17 mouse cellular contexts compared by ENCODE assay signal in the genomic region with DNA sequence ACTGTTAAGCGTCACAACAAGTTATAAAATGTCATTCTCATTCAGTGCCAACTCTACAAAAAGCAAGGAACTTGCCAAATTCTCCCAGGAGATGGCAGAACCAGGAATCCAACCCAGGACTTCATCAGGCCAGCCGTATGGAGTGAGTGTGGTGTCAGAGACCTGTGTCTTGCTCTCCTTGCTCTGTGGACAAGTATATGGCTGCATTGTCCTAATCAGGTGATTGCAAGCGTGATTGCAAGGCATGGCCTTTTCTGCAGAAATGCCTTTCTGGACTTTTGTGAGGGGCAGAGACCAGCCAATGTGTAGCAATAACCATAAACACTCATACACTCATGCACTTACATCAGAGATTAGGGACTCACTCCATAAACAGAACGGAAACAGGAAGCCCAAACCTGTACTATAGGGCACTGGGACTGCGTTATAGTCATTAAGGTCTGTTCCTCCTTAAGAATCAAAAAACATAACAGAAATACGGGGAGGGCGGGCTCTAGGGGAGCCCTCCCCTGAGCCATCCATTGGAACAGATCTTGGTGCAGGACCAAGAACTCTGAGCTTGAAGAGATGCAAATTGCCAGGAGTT. TPM values are rescaled to one million over a fixed set of nuclear protein-coding genes. Genes with fewer than 3 reads are reported as not detected.
DNase-seq lines count a peak whose midpoint lies in the region; ATAC-seq and TF ChIP-seq lines count a peak whose summit lies in the region.
"Had no signal": no experiment of that assay in that cellular context is flagged by ENCODE, and none has a peak within 500 bp of the region (broad histone marks: within the 10 kb centered on the region; RNA-seq: fewer than 3 reads in every experiment).

No protein-coding gene starts in this region.

- no peaks in the 10 kb centered on the region for H3K9me3 ChIP-seq in liver, postnatal 0 days (ENCODE audit: low read length)
- no peaks in the 10 kb centered on the region for H3K9me3 ChIP-seq in embryonic facial prominence, embryonic 10.5 days
- H3K9me3 ChIP-seq: forebrain, embryonic 12.5 days; midbrain, embryonic 10.5 days had no signal

- peaks cover 51% of the 10 kb centered on the region for H3K4me1 ChIP-seq in thymus, adult 2 months (replicated peaks; ENCODE audit: control insufficient read depth, insufficient read depth, low read length)
- peaks cover 49% of the 10 kb centered on the region for H3K4me1 ChIP-seq in liver, postnatal 0 days (ENCODE audit: insufficient read depth)
- peaks cover 29% of the 10 kb centered on the region for H3K4me1 ChIP-seq in embryonic facial prominence, embryonic 10.5 days

- no peaks in the 10 kb centered on the region for H3K27me3 ChIP-seq in thymus, adult 2 months (ENCODE audit: control insufficient read depth, insufficient read depth, low read length)
- no peaks in the 10 kb centered on the region for H3K27me3 ChIP-seq in liver, postnatal 0 days (ENCODE audit: insufficient read depth, low read length)
- H3K27me3 ChIP-seq in embryonic facial prominence, embryonic 10.5 days (replicated peaks; ENCODE audit: low read depth, poor library complexity, severe bottlenecking), result no peaks in the 10 kb centered on the region
- H3K27me3 ChIP-seq: forebrain, embryonic 12.5 days had no signal

- H3K27ac ChIP-seq in gastrocnemius, adult 2 months, result peak overlapping the region; percentile 48; the same call in 1 of the 2 replicates
- H3K27ac ChIP-seq in thymus, adult 2 months (ENCODE audit: control insufficient read depth, insufficient read depth, low read length), result peak overlapping the region; percentile 84
- H3K27ac ChIP-seq in liver, postnatal 0 days (ENCODE audit: low read depth), result peak overlapping the region; percentile 80
- H3K27ac ChIP-seq in embryonic facial prominence, embryonic 10.5 days (replicated peaks), result no peak overlapping the region
- H3K27ac ChIP-seq: forebrain, embryonic 12.5 days; liver, embryonic 14.5 days; midbrain, embryonic 10.5 days had no signal

- no peak for DNase-seq in gastrocnemius, adult 2 months
- no peak for DNase-seq in gastrocnemius, postnatal 14 days
- DNase-seq in thymus, adult 2 months, result no peak
- no peak for DNase-seq in thymus, postnatal 36 days
- no peak for DNase-seq in liver, postnatal 0 days
- no peak for DNase-seq in frontal cortex, postnatal 10 days (ENCODE audit: low spot score in 2 of 2)
- no peak for DNase-seq in cerebellum, postnatal 4 days (ENCODE audit: low spot score in 2 of 2)
- DNase-seq in embryonic facial prominence, embryonic 10.5 days (ENCODE audit: low spot score), result no peak
- DNase-seq: cerebellum, postnatal 25 days had no signal

- peak; percentile 3; the same call in 1 of the 2 replicates for ATAC-seq in liver, postnatal 0 days

- no peak for TF ChIP-seq CTCF in gastrocnemius, adult 2 months (IDR thresholded peaks at IDR 0.05)
- no peak for TF ChIP-seq CTCF in thymus, adult 2 months (IDR thresholded peaks at IDR 0.05; ENCODE audit: borderline replicate concordance, control insufficient read depth, extremely low read depth, insufficient read depth, low read length, poor library complexity)
- TF ChIP-seq CTCF in liver, postnatal 0 days (IDR thresholded peaks at IDR 0.05; ENCODE audit: low read depth), result no peak

- no peak overlapping the region for H3K4me3 ChIP-seq in gastrocnemius, adult 2 months
- no peak overlapping the region for H3K4me3 ChIP-seq in thymus, adult 2 months (ENCODE audit: control insufficient read depth, insufficient read depth, low read length)
- H3K4me3 ChIP-seq in liver, postnatal 0 days (ENCODE audit: low read depth, low read length), result no peak overlapping the region
- no peak overlapping the region for H3K4me3 ChIP-seq in embryonic facial prominence, embryonic 10.5 days
- H3K4me3 ChIP-seq: forebrain, embryonic 12.5 days; midbrain, embryonic 10.5 days had no signal

- 65% methylated on average over 7 of the region's 7 CpGs for WGBS in thymus, adult 2 months
- WGBS in liver, postnatal 0 days (ENCODE audit: insufficient replicate concordance), result 53% methylated on average over 7 of the region's 7 CpGs
- WGBS in embryonic facial prominence, embryonic 10.5 days, result 90% methylated on average over 7 of the region's 7 CpGs

- no peak overlapping the region for H3K4me2 ChIP-seq in liver, postnatal 0 days (ENCODE audit: low read depth, low read length)
- H3K4me2 ChIP-seq: forebrain, embryonic 12.5 days had no signal

- no peak for TF ChIP-seq EP300 in liver, postnatal 0 days (IDR thresholded peaks at IDR 0.05; ENCODE audit: low read depth)

- no peak for TF ChIP-seq POLR2A in thymus, adult 2 months (IDR thresholded peaks at IDR 0.05; ENCODE audit: control insufficient read depth, extremely low read depth, insufficient read depth, low read length, poor library complexity)

- intact Hi-C loops in gastrocnemius, adult 2 months (cut with DNase I), result no loop called here
- intact Hi-C loops in gastrocnemius, postnatal 14 days (cut with DNase I; ENCODE audit: low total_unique reads), result no loop called here

- H3K36me3 ChIP-seq in thymus, adult 2 months (ENCODE audit: control insufficient read depth, insufficient read depth, low read length), result no peaks in the 10 kb centered on the region
- no peaks in the 10 kb centered on the region for H3K36me3 ChIP-seq in liver, postnatal 0 days (replicated peaks; ENCODE audit: insufficient read depth, low read length)
- H3K36me3 ChIP-seq in embryonic facial prominence, embryonic 10.5 days (replicated peaks), result no peaks in the 10 kb centered on the region
- H3K36me3 ChIP-seq: forebrain, embryonic 12.5 days; midbrain, embryonic 10.5 days had no signal

- no peak overlapping the region for H3K9ac ChIP-seq in liver, postnatal 0 days (replicated peaks)
- H3K9ac ChIP-seq: forebrain, embryonic 12.5 days; liver, embryonic 14.5 days had no signal

RNA-seq across cellular contexts. Expression of a gene that starts 7.5 kb away (rescaled TPM):
- total RNA-seq in gastrocnemius, adult 2 months (2021), result 1,000 to 10,000 TPM; 2,441 to 2,897 TPM
- 1,000 to 10,000 TPM; 2,600 to 2,686 TPM for total RNA-seq in gastrocnemius, postnatal 14 days (2021)
- 600 and 660 TPM in 2 replicates for polyA plus RNA-seq in thymus, adult 2 months (2012; rRNA removed)
- 1,729 and 1,988 TPM in 2 replicates for polyA plus RNA-seq in liver, postnatal 0 days (2015; fragmentation: Nextera tagmentation; extraction: Ambion mirVana)
- polyA plus RNA-seq in embryonic facial prominence, embryonic 10.5 days (2016; fragmentation: Nextera tagmentation; extraction: Ambion mirVana), result 2,643 and 3,168 TPM in 2 replicates

RNA-seq across cellular contexts. Expression of a gene that starts 27.2 kb away (rescaled TPM):
- not detected for total RNA-seq in gastrocnemius, adult 2 months (2021)
- total RNA-seq in gastrocnemius, postnatal 14 days (2021), result not detected
- polyA plus RNA-seq in thymus, adult 2 months (2012; rRNA removed), result 0.20 TPM in 1 of 2 replicates, not detected in the other
- 0.07 and 0.23 TPM in 2 replicates for polyA plus RNA-seq in liver, postnatal 0 days (2015; fragmentation: Nextera tagmentation; extraction: Ambion mirVana)
- polyA plus RNA-seq in embryonic facial prominence, embryonic 10.5 days (2016; fragmentation: Nextera tagmentation; extraction: Ambion mirVana), result 0.31 TPM in 1 of 2 replicates, not detected in the other
- total RNA-seq: adrenal gland, postnatal 10 days; gastrocnemius, adult 18-20 months; hematopoietic stem cell, adult 5-6 weeks; left cerebral cortex, postnatal 14 days had no signal
- polyA plus RNA-seq: forebrain, embryonic 12.5 days; inflammation-experienced regulatory T-cells, adult 6 months; midbrain, embryonic 10.5 days had no signal

RNA-seq across cellular contexts. Expression of a gene that starts 37.9 kb away (rescaled TPM):
- 10 to 100 TPM; 17.7 to 18.6 TPM for total RNA-seq in gastrocnemius, adult 2 months (2021)
- 10 to 100 TPM; 14.5 to 16.8 TPM for total RNA-seq in gastrocnemius, postnatal 14 days (2021)
- polyA plus RNA-seq in thymus, adult 2 months (2012; rRNA removed), result 13.0 and 14.4 TPM in 2 replicates
- polyA plus RNA-seq in liver, postnatal 0 days (2015; fragmentation: Nextera tagmentation; extraction: Ambion mirVana), result 18.8 TPM in 2 replicates
- 49.3 and 50.6 TPM in 2 replicates for polyA plus RNA-seq in embryonic facial prominence, embryonic 10.5 days (2016; fragmentation: Nextera tagmentation; extraction: Ambion mirVana)

RNA-seq across cellular contexts. Expression of a gene that starts 37.9 kb away (rescaled TPM):
- 10 to 100 TPM in 1 of 2 experiments, 1 to 10 TPM in 1; 9.7 to 11.3 TPM for total RNA-seq in gastrocnemius, adult 2 months (2021)
- 10 to 100 TPM; 10.5 to 11.9 TPM for total RNA-seq in gastrocnemius, postnatal 14 days (2021)
- 21.4 and 22.3 TPM in 2 replicates for polyA plus RNA-seq in thymus, adult 2 months (2012; rRNA removed)
- 3.3 and 3.6 TPM in 2 replicates for polyA plus RNA-seq in liver, postnatal 0 days (2015; fragmentation: Nextera tagmentation; extraction: Ambion mirVana)
- polyA plus RNA-seq in embryonic facial prominence, embryonic 10.5 days (2016; fragmentation: Nextera tagmentation; extraction: Ambion mirVana), result 17.6 and 19.2 TPM in 2 replicates
